Mouse (Mus musculus) liver, adult 2 months (tissue): ENCODE measurements around the gene Marveld2.

Experiments used
- CTCF ChIP-seq: fragments of 200-500 bp; IDR thresholded peaks from 2 replicates; pipeline ENCODE4 v1.5.1; 2011; ENCODE audit warnings: low read depth, low read length, control low read depth
- POLR2A ChIP-seq: fragments of 200-500 bp; IDR thresholded peaks from 2 replicates; pipeline ENCODE4 v1.6.1; 2011; ENCODE audit warnings: low read length, control low read depth; ENCODE audit not compliant: insufficient read depth; ENCODE audit errors: extremely low read depth

DNA sequence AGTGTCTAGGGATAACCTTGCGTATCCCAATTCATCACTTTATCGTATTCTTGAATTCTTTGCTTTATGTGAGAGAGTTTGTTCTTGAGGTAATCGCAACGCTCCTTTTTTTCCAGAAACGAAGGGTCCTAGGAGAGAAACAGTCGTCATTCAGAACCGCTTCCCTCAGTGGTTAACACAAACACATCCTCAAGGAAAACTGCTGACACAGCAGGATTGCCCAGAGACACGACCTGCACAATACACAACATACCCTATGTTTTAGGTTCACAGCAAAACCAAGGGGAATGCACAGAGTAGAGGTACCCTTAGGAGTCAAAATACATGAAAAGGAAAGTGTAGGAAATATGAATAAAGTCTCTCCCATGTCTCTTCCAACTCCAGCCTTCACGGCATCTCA is 19.5 kb downstream of the Marveld2 start:
- TF ChIP-seq CTCF (no peak), POLR2A (no peak)
